Mouse (Mus musculus): ENCODE measurements at regions not wholly inside any gene's neighbourhood (a gene's known extent, or its start where the extent isn't known, plus 50 kb on each side); places are given as distances from the start of the nearest gene placed in this dataset.

GRCm38 (mm10) chr4:31576982-31577579, 386.8 kb upstream of the Map3k7 start:
- TF ChIP-seq CTCF (IDR thresholded peaks at IDR 0.05; ENCODE audit: low read depth, low read length) (no peak), POLR2A (IDR thresholded peaks at IDR 0.05; ENCODE audit: extremely low read depth, insufficient read depth, low read length) (no peak)
